Mouse (Mus musculus): Measurements from ENCODE around the gene M1ap. TPM values are rescaled to one million over a fixed set of nuclear protein-coding genes. Genes with fewer than 3 reads are reported as not detected.

Gene M1ap
- total RNA-seq, 2 experiments from 2014 or later = not detected

- DNase-seq (ENCODE audit: extremely low spot score in 1 of 2, low spot score in 2 of 2) = no peak
- intact Hi-C loops (cut with DNase I) = loop anchor here (5.0 kb wide), 1 partner anchor 32 kb away; the partner anchor contains the start of genes Dok1 and Loxl3
These were observed 53.3 kb downstream of the M1ap start for GRCm38 (mm10) chr6:82999986-83000385.

- no peak for DNase-seq (ENCODE audit: extremely low spot score in 1 of 2, low spot score in 2 of 2)
- intact Hi-C loops (cut with DNase I) = no loop called here
These were observed 56.4 kb downstream of the M1ap start for GRCm38 (mm10) chr6:83003082-83003481.

GRCm38 (mm10) chr6:83003850-83004249 is 57.1 kb downstream of the M1ap start:
- DNase-seq (ENCODE audit: extremely low spot score in 1 of 2, low spot score in 2 of 2) = no peak
- intact Hi-C loops (cut with DNase I) = no loop called here

GRCm38 (mm10) chr6:83004309-83004708 is 57.6 kb downstream of the M1ap start:
- DNase-seq (ENCODE audit: extremely low spot score in 1 of 2, low spot score in 2 of 2) = no peak
- intact Hi-C loops (cut with DNase I) = no loop called here

- peak in 1 of 2 experiments; percentile 47 for DNase-seq (ENCODE audit: extremely low spot score in 1 of 2, low spot score in 2 of 2)
These were observed 58.2 kb downstream of the M1ap start for GRCm38 (mm10) chr6:83004872-83005271.

GRCm38 (mm10) chr6:83005444-83006011 is 58.8 kb downstream of the M1ap start:
- DNase-seq (ENCODE audit: extremely low spot score in 1 of 2, low spot score in 2 of 2) = no peak
- intact Hi-C loops (cut with DNase I) = no loop called here

More at GRCm38 (mm10) chr6:83004872-83005271, 58.2 kb downstream of the M1ap start:
- intact Hi-C loops (cut with DNase I) = no loop called here

- no peak for DNase-seq (ENCODE audit: extremely low spot score in 1 of 2, low spot score in 2 of 2)
- intact Hi-C loops (cut with DNase I) = no loop called here
These were observed 59.4 kb downstream of the M1ap start for GRCm38 (mm10) chr6:83006114-83006513.

- intact Hi-C loops (cut with DNase I) = no loop called here
These were observed 62.0 kb downstream of the M1ap start for GRCm38 (mm10) chr6:83008659-83009058.

GRCm38 (mm10) chr6:83010010-83010409 is 63.3 kb downstream of the M1ap start:
- intact Hi-C loops (cut with DNase I) = no loop called here
- no peak for DNase-seq (ENCODE audit: extremely low spot score in 1 of 2, low spot score in 2 of 2)

More at GRCm38 (mm10) chr6:83008659-83009058, 62.0 kb downstream of the M1ap start:
- no peak for DNase-seq (ENCODE audit: extremely low spot score in 1 of 2, low spot score in 2 of 2)

GRCm38 (mm10) chr6:83011255-83011654 is 64.6 kb downstream of the M1ap start:
- DNase-seq (ENCODE audit: extremely low spot score in 1 of 2, low spot score in 2 of 2) = no peak
- intact Hi-C loops (cut with DNase I) = no loop called here

- no peak for DNase-seq (ENCODE audit: extremely low spot score in 1 of 2, low spot score in 2 of 2)
- intact Hi-C loops (cut with DNase I) = no loop called here
These were observed 65.1 kb downstream of the M1ap start for GRCm38 (mm10) chr6:83011756-83012155.

- DNase-seq (ENCODE audit: extremely low spot score in 1 of 2, low spot score in 2 of 2) = no peak
- intact Hi-C loops (cut with DNase I) = no loop called here
These were observed 66.7 kb downstream of the M1ap start for GRCm38 (mm10) chr6:83013444-83013843.

- DNase-seq (ENCODE audit: extremely low spot score in 1 of 2, low spot score in 2 of 2) = no peak
- intact Hi-C loops (cut with DNase I) = no loop called here
These were observed 68.1 kb downstream of the M1ap start for GRCm38 (mm10) chr6:83014482-83015466.

GRCm38 (mm10) chr6:83015749-83016148 is 69.0 kb downstream of the M1ap start:
- no peak for DNase-seq (ENCODE audit: extremely low spot score in 1 of 2, low spot score in 2 of 2)
- intact Hi-C loops (cut with DNase I) = no loop called here

- DNase-seq (ENCODE audit: extremely low spot score in 1 of 2, low spot score in 2 of 2) = peak in 1 of 2 experiments; percentile 31
- intact Hi-C loops (cut with DNase I) = no loop called here
These were observed 70.5 kb downstream of the M1ap start for GRCm38 (mm10) chr6:83017190-83017589.

GRCm38 (mm10) chr6:83019044-83019443 is 72.3 kb downstream of the M1ap start:
- no peak for DNase-seq (ENCODE audit: extremely low spot score in 1 of 2, low spot score in 2 of 2)
- intact Hi-C loops (cut with DNase I) = no loop called here

GRCm38 (mm10) chr6:83020121-83020520 is 73.4 kb downstream of the M1ap start:
- no peak for DNase-seq (ENCODE audit: extremely low spot score in 1 of 2, low spot score in 2 of 2)
- intact Hi-C loops (cut with DNase I) = no loop called here

- intact Hi-C loops (cut with DNase I) = no loop called here
- DNase-seq (ENCODE audit: extremely low spot score in 1 of 2, low spot score in 2 of 2) = no peak
These were observed 74.3 kb downstream of the M1ap start for GRCm38 (mm10) chr6:83020836-83021593.

- DNase-seq (ENCODE audit: extremely low spot score in 1 of 2, low spot score in 2 of 2) = no peak
- intact Hi-C loops (cut with DNase I) = no loop called here
These were observed 76.3 kb downstream of the M1ap start for GRCm38 (mm10) chr6:83023008-83023407.
